Mouse (Mus musculus) small intestine, adult 2 months (tissue): ENCODE data around the gene Rreb1.

Experiments
- CTCF ChIP-seq: fragments of 200-500 bp; IDR thresholded peaks from 2 replicates; pipeline ENCODE4 v1.5.1; 2012; ENCODE audit warnings: low read depth, mild to moderate bottlenecking, control low read depth, inconsistent platforms, low read length, moderate library complexity, mixed read lengths; ENCODE audit not compliant: insufficient replicate concordance, insufficient read length; ENCODE audit errors: extremely low read depth
- POLR2A ChIP-seq: fragments of 200-500 bp; IDR thresholded peaks from 2 replicates; pipeline ENCODE4 v1.6.1; 2012; ENCODE audit warnings: low read depth, mild to moderate bottlenecking, control low read depth, inconsistent platforms, low read length, moderate library complexity

DNA sequence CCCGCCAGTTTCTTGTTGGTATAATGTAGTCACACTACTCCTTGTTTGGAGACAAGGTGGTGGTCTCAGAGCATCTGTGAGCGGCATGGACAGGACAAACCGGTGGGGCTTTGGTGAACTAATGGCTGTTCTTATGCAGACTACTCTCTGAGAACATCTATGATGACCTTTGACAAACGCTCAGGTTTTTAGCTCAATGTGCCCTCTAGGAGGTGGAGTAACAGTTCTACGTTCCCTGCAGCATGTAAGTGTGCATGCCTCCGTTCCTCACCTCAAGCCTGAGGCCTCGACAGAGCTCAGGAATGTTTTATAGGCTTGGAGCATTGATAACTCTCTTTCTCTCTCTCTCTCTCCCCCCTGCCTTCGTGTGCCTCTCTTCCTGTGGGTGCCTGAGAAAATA lies 116.6 kb downstream of the Rreb1 start:
- no peak for TF ChIP-seq POLR2A
- no peak for TF ChIP-seq CTCF
